9 mouse cellular contexts compared by ENCODE assay signal in genomic region chr7:55759346-55759745, GRCm38 (mm10).
"Had no signal": no experiment of that assay in that cellular context is flagged by ENCODE, and none has a peak within 500 bp of the region (broad histone marks: within the 10 kb centered on the region; RNA-seq: fewer than 3 reads in every experiment).

No protein-coding gene starts in this region.

- DNase-seq: lung, adult 18-20 months; lung, embryonic 14.5 days; lung, postnatal 10 days; lung, postnatal 4 days; right cerebral cortex, postnatal 14 days; thymus, adult 18-20 months; thymus, postnatal 14 days; thymus, postnatal 36 days had no signal

- ATAC-seq: midbrain, embryonic 16.5 days had no signal
